Mouse (Mus musculus) cerebellum, postnatal 14 days (tissue): ENCODE measurements around the gene Gnaq.

Source experiments
- DNase-seq, 2 experiments: peaks; one replicate each; pipeline ENCODE4 v3.0.0; 2021; ENCODE audit warnings: mixed read lengths in 2 of 2

Gnaq gene

DNA sequence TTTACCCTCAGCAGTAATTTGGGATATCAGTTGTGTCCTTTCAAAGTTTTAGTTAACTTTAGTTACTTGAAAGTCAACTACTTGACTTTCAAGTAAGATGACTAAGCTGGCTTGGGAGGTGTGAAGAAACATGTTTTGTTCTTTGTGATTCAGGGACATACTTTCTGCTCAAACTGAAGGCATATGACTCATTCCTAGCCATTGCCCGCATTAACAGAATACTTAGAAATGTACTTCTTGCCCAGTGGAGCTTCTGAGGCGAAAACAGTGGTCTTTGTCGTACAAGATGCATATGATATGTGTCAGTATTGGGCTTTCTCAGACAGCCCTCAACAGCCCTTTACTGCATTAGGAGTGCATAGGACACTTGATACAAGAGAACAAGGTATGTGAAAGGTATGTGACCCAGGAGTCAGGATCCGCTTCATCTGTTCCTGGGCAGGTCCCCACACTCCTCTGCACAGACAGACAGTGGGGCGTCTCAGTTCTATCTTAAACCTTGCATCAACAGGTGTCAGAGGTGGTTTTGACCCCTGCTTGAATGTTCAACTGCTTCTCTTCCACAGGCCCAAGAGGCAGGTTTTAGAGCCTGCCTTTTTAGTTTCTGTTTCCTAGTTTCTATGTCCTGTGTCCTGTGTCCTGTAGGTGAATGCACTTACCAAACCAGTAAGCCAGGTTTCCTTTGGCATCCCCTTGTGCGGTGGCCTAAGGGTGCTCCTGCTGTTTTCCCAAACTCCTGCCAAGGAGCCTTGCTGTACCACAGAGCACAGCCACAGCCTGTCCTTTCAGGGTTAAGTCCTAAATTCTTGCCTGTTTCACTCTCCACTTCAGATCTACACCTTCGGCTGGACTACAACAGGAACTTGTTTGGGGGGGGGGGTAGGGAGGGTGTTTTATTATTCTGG lies 72.4 kb downstream of the Gnaq start:
- DNase-seq = no peak

DNA sequence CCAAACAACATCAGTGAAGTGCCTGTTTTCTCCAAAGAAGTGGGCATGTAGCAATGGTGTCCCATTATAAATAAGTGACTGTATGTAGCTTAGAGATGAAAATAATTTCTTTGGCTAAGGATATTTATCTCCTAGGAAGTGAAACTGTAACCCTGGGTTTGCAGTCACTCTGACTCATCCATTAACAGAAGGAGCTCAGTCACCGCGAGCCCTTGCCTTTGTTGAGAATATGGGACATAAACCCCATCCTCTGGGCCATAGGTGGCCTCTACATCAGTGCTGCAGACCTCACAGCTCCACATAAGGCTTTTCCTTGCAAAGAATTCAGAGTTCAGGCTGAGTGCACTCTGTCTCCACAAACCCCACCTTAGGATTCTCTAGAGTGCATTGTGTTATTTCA lies 77.0 kb downstream of the Gnaq start:
- DNase-seq = no peak

DNA sequence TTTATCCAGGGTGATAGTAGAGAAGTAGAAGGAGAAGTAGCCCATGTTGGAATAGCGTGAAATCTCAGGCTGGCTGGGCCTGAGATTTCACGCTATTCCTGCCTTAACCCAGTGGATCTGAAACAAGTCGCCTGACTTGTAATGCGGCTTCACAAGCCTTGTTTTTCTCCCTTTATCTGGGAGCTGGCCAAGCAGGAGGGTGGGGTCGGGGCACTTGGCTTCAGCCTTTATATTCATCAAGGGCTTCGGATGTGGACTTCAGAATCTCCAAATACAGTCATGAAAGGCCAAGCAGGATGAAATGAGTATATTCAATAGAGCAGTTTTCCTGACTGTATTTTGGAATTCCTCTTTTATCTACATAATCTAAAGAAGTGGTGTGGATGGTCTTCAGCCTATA lies 82.3 kb downstream of the Gnaq start:
- DNase-seq = peak; percentile 36 to 37

DNA sequence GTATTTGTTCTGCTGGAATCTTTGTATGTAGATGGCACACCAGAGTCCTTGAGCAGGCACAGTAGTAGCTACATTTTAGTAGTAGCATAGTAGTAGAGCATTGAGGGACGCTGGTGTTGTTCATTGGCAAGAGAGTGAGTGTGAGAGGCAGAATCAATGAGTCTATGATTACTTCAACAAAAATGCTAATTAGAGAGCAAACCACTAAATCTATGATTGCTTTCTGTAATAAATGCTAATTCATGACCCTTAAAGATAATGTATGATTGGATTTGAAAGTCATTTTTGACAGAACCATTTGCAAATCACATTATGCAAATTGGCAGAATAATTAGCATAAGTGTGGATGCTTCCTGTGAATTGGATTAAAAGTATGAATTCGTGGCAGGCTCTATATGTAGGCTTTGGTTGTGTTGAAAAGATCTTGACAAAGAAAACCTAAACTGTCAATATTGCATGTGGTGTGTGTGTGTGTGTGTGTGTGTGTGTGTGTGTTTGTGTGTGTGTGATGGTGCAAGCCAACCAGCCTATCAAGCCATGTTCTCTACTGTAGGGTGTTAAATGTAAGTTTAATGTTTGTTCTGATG lies 82.9 kb downstream of the Gnaq start:
- no peak for DNase-seq

DNA sequence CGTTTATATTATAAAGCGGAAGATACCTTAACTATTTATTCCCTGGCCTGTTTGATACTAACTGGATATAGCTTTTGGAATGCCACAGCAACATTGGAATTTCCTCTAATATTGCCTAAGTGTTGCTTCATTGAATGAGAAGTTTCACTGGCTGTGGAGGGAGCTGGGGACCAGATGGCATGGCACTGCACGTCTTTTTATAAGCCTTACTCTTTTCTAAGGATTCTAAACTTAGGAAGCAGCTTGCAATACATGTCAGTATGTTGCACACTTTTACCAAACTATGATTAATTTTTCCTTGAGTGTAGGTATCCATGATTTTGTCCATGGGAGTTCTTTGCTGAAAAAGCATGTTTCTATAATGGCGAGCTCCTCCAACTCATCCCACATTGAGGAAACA lies 87.3 kb downstream of the Gnaq start:
- DNase-seq = no peak

DNA sequence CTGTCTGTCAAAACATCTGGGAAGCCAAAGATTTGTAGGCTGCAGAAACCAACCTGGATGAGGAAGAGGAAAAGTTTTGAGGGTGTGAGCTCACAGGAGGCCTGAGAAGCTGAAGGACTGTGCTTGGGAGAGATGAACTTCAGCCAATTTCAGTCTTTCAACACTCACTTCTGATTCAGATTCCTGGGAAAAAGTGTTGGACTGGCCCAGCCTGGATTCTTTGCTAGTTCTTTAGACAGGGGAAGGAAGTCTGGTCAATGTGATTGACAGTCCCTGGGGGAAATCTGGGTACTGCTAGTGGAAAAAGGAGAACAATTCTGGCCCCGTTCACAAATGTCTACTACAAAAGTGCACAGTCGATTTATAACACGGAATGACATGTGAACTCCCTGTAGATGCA lies 89.9 kb downstream of the Gnaq start:
- DNase-seq = no peak

DNA sequence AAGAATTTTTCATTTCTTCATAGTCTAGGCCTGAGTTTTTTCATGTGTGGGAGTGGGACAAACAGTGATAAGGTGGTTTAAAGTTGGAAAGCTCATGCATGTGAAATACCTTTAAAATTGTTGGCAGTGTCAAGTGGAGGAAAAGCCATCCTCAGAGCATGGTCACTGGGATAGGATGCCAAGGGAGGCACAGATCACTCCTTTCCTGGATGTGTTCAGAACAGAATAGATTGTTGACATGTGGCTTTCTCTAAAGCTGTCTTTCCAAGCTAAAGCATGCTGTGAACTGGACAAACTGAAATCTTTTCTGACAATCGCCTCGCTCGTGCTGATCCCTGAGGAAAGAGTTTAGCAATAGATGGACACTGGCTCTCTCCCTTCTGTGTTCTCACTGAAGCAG lies 90.5 kb downstream of the Gnaq start:
- no peak for DNase-seq

DNA sequence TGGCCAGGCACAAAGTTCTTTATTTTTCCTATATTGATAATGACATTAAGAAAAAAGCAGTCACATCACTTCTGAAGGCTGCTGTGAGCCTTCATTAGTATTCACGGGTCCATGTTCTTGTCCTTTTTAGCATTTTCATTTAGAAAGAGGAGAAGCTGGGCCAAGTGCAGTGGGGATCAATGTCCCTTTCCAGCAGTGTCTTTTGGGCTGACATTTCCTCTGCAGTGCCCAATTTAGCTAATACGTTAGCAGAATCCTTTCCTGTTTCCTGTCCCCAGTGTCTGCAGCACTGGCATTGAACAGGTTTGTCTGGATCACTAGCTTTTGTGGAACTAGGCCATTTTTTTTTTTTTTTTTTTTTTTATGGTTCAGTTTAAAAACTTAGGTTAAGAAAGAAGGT lies 92.2 kb downstream of the Gnaq start:
- no peak for DNase-seq

DNA sequence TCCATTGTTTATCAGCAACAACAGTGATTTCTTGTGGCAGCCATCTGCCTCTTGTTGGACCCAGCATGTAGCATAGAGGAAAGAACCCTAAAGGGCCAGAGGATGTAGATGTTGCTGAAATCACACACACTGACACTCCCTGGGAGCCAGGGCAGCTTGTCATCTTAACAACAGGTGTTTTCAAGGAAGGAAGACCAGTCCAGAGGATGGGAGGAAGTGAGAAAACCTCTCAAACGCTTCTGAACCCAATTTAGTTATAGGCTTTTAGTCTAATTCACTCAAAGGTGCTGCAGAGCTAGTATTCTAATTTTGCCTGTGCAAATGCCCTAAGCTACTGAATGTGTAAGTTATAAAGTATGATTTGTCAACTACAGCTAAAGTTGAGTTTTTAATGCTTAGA lies 99.0 kb downstream of the Gnaq start:
- DNase-seq = no peak

DNA sequence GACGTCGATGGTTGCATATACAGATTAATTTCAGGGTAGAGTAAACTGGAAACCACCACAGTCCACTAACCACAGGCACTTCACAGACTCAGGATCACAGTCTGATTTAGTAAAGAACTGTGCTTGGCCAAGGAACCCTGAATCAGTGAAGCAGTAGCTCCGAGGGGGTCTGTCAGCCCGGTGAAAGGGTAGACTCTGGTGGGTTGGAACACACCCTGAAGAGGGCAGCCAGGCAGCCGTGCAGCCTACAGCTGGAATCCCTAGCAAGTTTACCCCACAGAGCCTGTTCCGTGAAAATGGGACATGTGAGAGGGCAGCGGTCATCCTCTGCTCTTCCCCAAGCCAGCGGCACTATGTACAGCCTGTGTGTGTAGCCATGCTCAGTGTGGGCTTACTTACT lies 103.0 kb downstream of the Gnaq start:
- no peak for DNase-seq

DNA sequence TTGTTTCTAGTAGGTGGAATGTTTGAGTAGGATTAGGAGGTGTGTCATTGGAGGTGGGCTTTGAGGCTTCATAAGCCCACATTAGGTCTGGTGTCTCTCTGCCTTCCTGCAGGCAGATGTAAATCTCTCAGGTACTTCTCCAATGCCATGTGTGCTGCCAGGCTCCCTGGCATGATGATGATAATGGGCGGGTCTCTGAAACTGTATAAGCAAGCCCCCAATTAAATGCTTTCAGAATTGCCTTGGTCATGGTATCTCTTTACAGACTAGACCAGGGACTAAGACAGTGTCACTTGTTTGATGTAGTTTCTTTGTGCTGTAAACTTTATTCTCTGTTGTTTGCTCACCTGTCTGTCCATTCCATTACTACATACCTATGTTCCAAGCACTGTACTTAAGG lies 104.4 kb downstream of the Gnaq start:
- DNase-seq = no peak

DNA sequence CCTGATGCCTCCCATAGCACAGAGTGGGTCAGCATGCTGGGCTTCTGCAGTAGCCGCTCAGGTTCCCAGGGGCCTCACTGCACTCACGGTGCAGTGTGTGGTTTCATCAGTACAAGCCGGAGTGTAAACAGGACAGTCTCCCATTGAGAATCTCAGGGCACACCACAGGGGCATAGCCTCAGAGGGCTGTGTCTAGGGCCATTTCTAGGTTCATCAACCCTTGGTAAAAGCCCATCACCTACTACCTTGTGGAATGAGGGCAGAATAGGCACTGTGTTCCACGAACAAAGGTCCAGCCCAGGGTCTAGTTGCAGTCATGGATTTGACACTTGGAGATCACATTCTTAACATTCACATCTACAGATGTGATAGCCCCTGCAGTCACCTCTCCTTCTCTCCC lies 105.4 kb downstream of the Gnaq start:
- no peak for DNase-seq

DNA sequence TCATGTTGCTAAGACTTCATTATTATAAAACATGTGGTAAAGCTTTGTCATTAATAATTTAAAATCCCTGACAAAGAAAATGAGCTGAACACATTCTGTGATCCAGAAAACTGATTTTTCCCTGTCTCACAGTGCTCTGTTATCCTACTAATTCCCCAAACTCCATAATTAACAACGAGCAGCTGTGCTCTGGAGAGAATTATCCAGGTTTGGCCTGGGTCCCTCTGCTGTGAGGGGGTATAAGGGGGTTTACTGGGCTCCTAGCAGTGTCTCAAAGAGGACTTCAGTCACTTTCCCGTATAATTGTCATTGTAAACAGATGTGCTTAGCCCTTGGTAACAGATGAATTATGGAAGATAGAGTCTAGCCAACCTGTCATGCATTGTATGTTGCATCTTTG lies 105.9 kb downstream of the Gnaq start:
- DNase-seq = no peak

DNA sequence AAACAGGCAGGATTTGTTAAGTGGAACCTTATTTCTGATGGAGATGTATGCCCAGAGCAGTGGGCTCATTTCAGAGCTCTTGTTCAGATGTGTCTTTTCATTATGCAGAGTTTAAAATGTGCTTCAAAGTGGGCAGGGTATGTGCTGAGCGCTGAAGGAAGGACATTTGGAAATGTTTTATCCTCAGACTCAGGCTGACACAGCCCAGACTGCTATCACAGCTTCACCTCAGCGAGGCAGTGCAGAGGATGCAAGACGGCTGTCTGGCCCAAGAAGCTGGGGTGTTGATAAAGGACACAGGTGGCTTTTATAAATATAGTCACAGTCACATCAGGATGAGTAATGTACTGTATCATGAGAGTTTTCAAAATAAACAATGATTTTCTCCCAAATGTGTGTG lies 110.1 kb downstream of the Gnaq start:
- no peak for DNase-seq

DNA sequence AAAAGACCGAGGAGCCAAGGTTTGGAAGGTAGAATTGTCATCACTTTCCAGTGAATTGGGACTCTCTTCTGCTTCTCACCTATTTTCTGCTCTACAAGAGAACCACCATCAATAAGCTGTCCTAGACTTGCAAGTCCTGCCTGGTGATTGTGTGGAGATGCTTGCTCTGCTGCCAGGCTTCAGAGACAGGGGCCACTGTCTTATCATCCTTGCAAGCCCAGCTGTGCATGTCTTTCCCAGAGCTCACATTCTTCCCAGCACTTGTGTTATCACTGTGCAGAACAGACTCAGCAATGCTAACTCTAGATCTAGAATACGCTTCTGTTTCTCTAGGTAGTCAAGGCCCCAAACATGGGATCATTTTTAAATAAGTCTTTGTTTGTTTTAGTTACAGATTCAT lies 116.4 kb downstream of the Gnaq start:
- no peak for DNase-seq

DNA sequence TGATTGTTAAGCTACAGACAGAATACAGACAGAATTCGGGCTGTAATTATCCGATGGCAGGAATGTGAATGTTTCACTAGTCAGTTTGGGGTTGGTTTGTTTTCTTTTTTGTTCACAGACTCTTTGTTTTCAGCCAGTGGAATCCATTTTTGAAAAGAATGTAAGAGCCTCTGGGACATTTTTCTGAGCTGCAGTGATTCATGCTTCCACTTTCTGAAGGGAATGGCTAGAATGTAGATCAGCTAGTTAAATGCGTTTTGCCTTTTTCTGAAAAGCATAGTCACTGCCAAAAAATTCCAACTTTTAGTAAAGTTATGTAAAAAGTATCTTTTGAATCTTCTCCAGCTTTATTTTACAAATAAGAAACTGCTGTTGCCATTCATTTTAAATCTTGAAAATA lies 118.3 kb downstream of the Gnaq start:
- DNase-seq = no peak

DNA sequence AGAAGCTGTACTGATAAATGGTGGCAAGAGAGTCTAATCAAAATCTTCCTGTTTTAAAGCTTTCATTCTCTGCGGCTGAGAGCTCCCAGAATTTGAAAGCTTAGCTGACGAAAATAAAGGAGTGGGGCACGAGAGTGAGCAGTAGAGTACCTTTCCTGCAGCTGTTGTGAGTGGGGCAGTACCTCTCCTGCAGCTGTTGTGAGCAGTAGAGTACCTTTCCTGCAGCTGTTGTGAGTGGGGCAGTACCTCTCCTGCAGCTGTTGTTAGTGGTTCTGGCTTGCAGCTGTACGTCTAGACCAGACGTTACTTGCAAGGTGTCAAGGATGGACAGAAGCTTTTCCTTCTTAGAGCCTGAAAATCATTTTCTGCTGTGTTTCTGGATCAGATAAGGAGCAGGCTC lies 119.2 kb downstream of the Gnaq start:
- no peak for DNase-seq

DNA sequence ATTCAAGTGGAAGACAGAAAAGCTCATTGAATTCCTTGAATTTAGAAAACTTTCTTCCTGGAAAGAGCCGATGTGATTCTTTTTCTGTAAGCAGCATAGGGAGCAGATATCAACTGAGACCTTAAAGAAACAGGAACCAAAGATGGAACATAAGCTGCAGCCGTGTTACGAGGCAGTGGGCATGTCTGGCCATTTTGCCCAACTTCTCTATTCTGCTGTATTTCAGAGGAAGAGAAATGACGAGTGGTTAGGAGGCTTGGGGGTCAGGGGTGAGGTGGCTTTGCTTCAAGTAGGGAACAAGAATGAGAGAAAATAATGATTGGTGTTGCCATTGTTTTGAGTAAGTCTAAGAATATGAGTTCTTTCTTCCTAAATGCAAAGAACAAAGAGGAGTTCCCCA lies 120.1 kb downstream of the Gnaq start:
- DNase-seq = no peak

DNA sequence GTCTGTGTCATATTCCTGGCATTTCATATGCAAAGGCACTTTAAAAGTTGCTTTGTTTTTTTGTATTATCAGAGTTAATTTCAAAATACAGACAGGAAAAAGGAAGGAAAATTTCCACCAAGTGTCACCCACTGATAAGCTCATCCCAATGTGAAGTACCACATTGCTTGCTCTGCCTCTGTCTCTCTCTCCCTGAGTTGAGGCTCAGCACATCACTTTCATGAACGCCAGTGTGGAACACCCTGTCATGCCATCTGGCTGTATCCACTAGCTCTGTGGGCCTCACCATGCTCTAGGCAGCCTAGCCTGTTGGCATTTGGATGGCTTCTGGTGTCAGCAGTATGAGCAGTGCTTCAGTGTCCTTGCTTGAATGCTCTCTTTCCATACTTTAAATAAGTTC lies 122.2 kb downstream of the Gnaq start:
- peak in 1 of 2 experiments; percentile 48 for DNase-seq

DNA sequence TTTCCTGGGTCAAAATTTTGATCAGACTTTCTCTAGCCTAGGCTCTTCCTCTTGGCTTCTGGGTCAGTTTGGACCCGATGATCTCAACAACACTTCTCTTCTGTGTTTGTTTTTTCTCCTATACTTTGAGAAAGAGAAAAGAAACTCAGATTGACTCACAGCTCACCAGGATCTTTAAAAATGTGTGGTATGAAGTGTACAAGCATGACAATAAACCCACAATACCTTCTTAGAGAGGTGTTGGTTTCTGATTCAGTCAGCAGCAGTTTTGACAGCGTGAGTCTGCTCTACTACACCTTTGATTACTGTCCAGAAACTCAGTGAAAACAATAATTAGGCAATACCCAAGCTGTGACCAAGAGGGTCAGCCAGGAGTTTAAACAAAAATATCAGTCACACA lies 122.7 kb downstream of the Gnaq start:
- DNase-seq = no peak

DNA sequence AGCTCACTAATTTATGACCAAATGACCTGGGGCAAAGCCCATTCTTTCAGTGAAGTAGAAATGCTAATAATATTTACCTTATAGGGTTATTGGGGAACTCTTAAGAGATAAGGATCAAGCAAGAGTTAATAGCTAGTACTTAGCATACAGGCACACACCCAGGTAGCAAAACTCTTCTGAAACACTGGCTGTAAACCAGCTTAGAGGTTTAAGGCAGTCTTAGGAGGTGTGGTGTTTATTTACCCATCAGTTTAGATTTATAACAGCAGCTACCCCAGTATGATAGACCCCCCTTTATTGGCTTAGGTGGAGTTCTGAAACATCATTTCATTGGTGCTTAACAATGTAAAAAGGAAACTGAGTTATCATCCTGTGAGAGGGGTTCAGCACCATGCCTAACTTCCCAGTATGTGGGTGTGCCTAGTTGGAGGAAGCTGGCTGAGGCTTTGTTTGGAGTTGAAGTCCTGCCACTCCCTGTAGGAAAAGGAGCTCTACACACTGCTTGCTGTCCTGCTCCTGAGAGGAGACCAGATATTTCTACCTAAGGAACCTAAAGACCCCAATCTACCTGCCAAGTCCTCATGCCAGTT lies 126.2 kb downstream of the Gnaq start:
- no peak for DNase-seq

DNA sequence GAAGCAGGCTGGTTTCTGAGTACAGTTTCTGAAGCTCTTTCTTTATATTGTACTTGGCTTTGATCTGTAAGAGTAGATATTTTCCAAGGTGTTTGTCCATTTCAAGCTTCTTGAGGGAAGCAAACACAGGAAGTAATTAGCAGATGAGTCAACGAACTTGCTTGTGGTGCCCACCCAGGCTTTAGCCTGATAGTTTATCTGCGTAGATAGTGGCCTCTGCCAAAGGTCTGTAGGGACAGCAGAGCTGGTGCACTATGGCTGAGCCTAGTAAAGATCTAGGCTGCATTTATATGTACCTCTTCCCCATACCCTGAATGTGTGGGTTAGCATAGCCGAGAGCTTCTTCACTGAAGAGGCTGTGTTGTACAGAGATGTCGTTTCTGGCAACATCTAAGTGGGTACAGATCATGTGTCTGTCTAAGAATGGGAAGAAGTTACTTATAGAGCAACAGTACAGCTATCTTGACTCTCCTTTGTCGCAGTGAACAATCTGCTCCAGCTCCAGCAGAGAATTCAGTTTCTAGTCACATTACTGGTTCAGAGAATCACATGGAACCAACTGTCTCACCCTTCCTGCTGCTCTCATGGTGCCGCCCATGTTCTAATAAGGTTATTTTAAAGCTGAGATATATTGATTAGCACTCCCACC lies 127.3 kb downstream of the Gnaq start:
- no peak for DNase-seq

DNA sequence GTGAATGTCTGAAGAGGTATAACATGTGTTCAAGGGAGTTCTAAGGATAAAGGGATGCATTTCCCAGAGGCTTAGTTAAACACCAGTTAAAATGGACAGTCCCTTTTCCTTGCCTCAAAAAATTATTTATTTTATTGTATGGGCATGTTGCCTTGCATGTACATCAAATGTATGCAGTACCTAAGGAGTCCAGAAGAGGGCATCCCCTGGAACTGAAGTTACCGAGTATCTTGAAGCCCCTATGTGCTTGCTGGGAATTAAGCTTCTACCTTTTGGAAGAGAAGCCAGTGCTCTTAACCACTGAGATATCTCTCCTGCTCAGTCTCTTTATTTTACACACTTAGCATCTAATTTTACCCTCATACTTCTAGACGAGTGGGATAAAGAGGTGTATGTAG lies 127.8 kb downstream of the Gnaq start:
- DNase-seq = peak; percentile 43 to 44

DNA sequence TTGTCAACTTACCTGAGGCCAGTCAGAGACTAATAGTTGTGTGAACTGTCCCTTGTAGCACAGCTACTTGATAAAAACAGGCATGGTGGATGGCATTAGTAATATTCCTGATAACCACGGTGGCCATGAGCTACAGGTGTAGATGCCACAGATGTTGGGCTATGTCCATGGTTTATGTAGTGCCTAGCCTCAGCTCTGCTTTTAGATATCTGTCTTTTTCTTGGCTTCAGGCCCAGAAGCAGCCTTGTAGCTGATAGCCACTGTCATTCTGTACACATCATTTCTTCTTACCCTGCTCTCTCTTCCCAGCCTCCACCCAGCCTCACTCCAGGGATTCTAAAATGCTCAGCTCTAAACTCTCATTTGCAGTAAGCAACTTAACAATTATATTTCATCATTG lies 128.3 kb downstream of the Gnaq start:
- no peak for DNase-seq
